Comparison of ENCODE assay signal across 8 mouse cellular contexts in the genomic region with DNA sequence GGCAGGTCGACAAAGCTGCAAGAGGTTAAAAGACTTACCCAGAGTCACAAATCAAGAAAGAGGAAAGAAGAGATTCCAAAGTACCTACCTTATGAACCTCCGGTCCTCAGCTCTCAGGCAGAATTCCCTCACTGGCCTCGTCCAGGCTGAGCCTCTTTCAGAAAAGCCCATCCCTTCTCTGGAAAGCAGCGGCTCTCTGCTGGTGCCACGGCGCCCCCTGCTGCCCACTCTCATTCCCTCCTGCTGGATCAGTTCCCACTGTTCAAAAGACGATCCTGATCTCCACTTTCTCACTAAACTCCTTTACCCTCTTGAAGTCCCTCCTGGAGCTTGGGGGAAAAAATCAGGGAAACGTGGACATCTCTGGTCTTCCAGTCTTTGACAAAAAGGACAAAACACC. TPM values are rescaled to one million over a fixed set of nuclear protein-coding genes. Genes with fewer than 3 reads are reported as not detected.
DNase-seq lines count a peak whose midpoint lies in the region; ATAC-seq and TF ChIP-seq lines count a peak whose summit lies in the region.

No protein-coding gene starts in this region.

- 4% methylated on average over 7 of the region's 8 CpGs for WGBS in forebrain, embryonic 10.5 days

- peaks cover 31% of the 10 kb centered on the region for H3K27me3 ChIP-seq in E14TG2a.4 (ENCODE audit: insufficient read depth, low read length)
- H3K27me3 ChIP-seq in forebrain, embryonic 10.5 days (ENCODE audit: poor library complexity, severe bottlenecking), result peaks cover 65% of the 10 kb centered on the region

- H3K27ac ChIP-seq in forebrain, embryonic 10.5 days, result no peak overlapping the region

- intact Hi-C loops in heart, postnatal 25 days (cut with DNase I), result loop anchor here (2.0 to 5.0 kb wide), 4 partner anchors 66 to 1004 kb away; a partner anchor contains a TSS

- peaks cover 10% of the 10 kb centered on the region for H3K4me1 ChIP-seq in E14TG2a.4 (replicated peaks; ENCODE audit: low read depth, low read length)
- H3K4me1 ChIP-seq in forebrain, embryonic 10.5 days, result peaks cover 36% of the 10 kb centered on the region

- peak; percentile 83 to 91 for DNase-seq in adrenal gland, postnatal 36 days
- peak; percentile 86 for DNase-seq in forebrain, embryonic 10.5 days (ENCODE audit: extremely low spot score, low spot score)
- peak; percentile 42 for DNase-seq in heart, postnatal 25 days (ENCODE audit: low spot score)
- DNase-seq in layer of hippocampus, postnatal 14 days (ENCODE audit: low spot score in 2 of 2), result peak; percentile 84 to 87
- peak; percentile 35 for DNase-seq in skeletal muscle tissue, adult 2 months (ENCODE audit: low read depth, low spot score)
- DNase-seq in c-Kit-positive CD71-positive TER-119-positive erythroid progenitor cells, embryonic 14.5 days (ENCODE audit: low spot score), result no peak

- ATAC-seq in megakaryocyte progenitor cell, adult 5-6 weeks (replicated peaks; ENCODE audit: poor library complexity), result peak; percentile 82

- H3K4me3 ChIP-seq in E14TG2a.4 (replicated peaks; ENCODE audit: low read length), result no peak overlapping the region
- no peak overlapping the region for H3K4me3 ChIP-seq in forebrain, embryonic 10.5 days

- TF ChIP-seq CTCF in E14TG2a.4 (conservative IDR thresholded peaks at IDR 0.05; ENCODE audit: low read length), result peak; percentile 70

- H3K9me3 ChIP-seq in E14TG2a.4 (ENCODE audit: low read length), result no peaks in the 10 kb centered on the region
- no peaks in the 10 kb centered on the region for H3K9me3 ChIP-seq in forebrain, embryonic 10.5 days

- H3K36me3 ChIP-seq in E14TG2a.4 (ENCODE audit: insufficient read depth, low read length), result no peaks in the 10 kb centered on the region
- no peaks in the 10 kb centered on the region for H3K36me3 ChIP-seq in forebrain, embryonic 10.5 days (replicated peaks)

RNA-seq across cellular contexts. Expression of a gene that starts 15.9 kb away (rescaled TPM):
- total RNA-seq in adrenal gland, postnatal 36 days (2021), result 1,000 to 10,000 TPM; 2,143 to 2,265 TPM
- 1,247 and 1,263 TPM in 2 replicates for polyA plus RNA-seq in forebrain, embryonic 10.5 days (2016; fragmentation: Nextera tagmentation; extraction: Ambion mirVana)
- 1,000 to 10,000 TPM; 1,445 to 1,467 TPM for total RNA-seq in heart, postnatal 25 days (2021)
- total RNA-seq in layer of hippocampus, postnatal 14 days (2021), result 1,000 to 10,000 TPM; 1,323 to 1,423 TPM
- 3,301 and 3,503 TPM in 2 replicates for total RNA-seq in megakaryocyte progenitor cell, adult 5-6 weeks (2015)
- total RNA-seq in megakaryocyte progenitor cell, adult 5-6 weeks (2017), result 5,104 and 5,789 TPM in 2 replicates

RNA-seq across cellular contexts. Expression of a gene that starts 48.2 kb away (rescaled TPM):
- 1 to 10 TPM; 5.5 to 8.5 TPM for total RNA-seq in adrenal gland, postnatal 36 days (2021)
- 132 and 135 TPM in 2 replicates for polyA plus RNA-seq in forebrain, embryonic 10.5 days (2016; fragmentation: Nextera tagmentation; extraction: Ambion mirVana)
- total RNA-seq in heart, postnatal 25 days (2021), result 1 to 10 TPM; 3.5 to 3.7 TPM
- total RNA-seq in layer of hippocampus, postnatal 14 days (2021), result 1 to 10 TPM; 3.3 to 5.8 TPM
- total RNA-seq in megakaryocyte progenitor cell, adult 5-6 weeks (2015), result 106 and 127 TPM in 2 replicates
- total RNA-seq in megakaryocyte progenitor cell, adult 5-6 weeks (2017), result 170 and 190 TPM in 2 replicates

Comparison
In these comparisons a context has a peak if more than half of its experiments do, and no peak if none do; other contexts are left out.
1. RNA of a gene that starts 48.2 kb away (total RNA-seq): 106 to 190 TPM in megakaryocyte progenitor cell, adult 5-6 weeks; 5.5 to 8.5 TPM in adrenal gland, postnatal 36 days, 3.3 to 5.8 TPM in layer of hippocampus, postnatal 14 days and 3.5 to 3.7 TPM in heart, postnatal 25 days; every median in the first group is over 10 times any median in the second.